Mouse (Mus musculus): ENCODE measurements around the gene Gm3317.
"Not testable (repeated sequence)": the region's sequence is repeated elsewhere in the genome, so short reads cannot be mapped to it uniquely, and the experiment has no call there.

Gm3317 gene

GRCm38 (mm10) chr14:5164235-5164634 is at the start of gene Gm3317:
TSS of gene Gm3317 (plus strand) at chr14:5164535.
- DNase-seq, result not testable (repeated sequence)

- not testable (repeated sequence) for DNase-seq
Measured at GRCm38 (mm10) chr14:5131219-5131618, 33.1 kb upstream of the Gm3317 start, which contains the start of gene Gm8279. TSS of gene Gm8279 (plus strand) at chr14:5131519.

DNA sequence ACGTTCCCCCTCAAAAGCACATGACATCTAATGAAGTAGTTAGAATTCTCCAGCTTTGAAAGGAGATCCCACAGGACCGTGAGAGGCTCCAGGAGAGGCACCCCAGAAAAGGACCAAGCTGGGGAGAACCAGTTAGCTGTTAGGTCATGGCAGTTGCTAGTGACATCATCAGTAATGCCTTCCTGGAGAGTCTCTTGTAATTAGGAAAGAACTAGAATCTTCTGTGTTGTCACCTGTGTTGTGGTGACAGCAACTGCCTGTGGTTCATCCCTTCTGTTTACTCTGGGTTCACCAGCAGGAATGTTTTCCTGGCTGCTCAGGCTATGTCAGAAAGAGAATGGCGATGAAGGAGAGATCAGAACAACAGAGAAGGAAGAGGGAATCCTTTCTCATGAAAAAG is 21.2 kb downstream of the Gm3317 start, which contains the start of gene Gm8271:
TSS of gene Gm8271 (plus strand) at position 301 of the 400 bp plus-strand sequence.
- DNase-seq, result not testable (repeated sequence)

Measured in cerebellum, postnatal 14 days (tissue).